Comparison of ENCODE assay signal across 4 mouse cellular contexts in genomic region chr6:14281476-14281875, GRCm38 (mm10).
"Had no signal": no experiment of that assay in that cellular context is flagged by ENCODE, and none has a peak within 500 bp of the region (broad histone marks: within the 10 kb centered on the region; RNA-seq: fewer than 3 reads in every experiment).

No protein-coding gene starts in this region.

- DNase-seq: kidney, postnatal 10 days; kidney, postnatal 4 days; right cerebral cortex, postnatal 14 days; thymus, postnatal 4 days had no signal
